Mouse (Mus musculus) limb, embryonic 13.5 days (tissue): ENCODE results near the gene Gm21789. TPM values are rescaled to one million over a fixed set of nuclear protein-coding genes. Genes with fewer than 3 reads are reported as not detected.
"Not testable (repeated sequence)": the region's sequence is repeated elsewhere in the genome, so short reads cannot be mapped to it uniquely, and the experiment has no call there.

Source experiments
- ATAC-seq: fragments of 200-750 bp; cut with Nextera tagmentation; 2 replicates; pipeline ENCODE4 v1.8.0; 2017; ENCODE audit warnings: low read depth, moderate number of reproducible peaks, moderate TSS enrichment; ENCODE audit not compliant: low FRiP score
- H3K27ac ChIP-seq: fragments of 300-500 bp; sonication (generic); 2 replicates; pipeline ENCODE4 v1.5.1; 2015; ENCODE audit warnings: inconsistent platforms, mild to moderate bottlenecking, moderate library complexity
- H3K27me3 ChIP-seq: fragments of 300-500 bp; sonication (generic); 2 replicates; pipeline ENCODE4 v1.6.1; 2015; ENCODE audit warnings: mild to moderate bottlenecking, inconsistent platforms
- H3K36me3 ChIP-seq: fragments of 300-500 bp; sonication (generic); 2 replicates; pipeline ENCODE4 v1.6.1; 2015; ENCODE audit warnings: inconsistent platforms, mild to moderate bottlenecking, moderate library complexity
- H3K4me1 ChIP-seq: fragments of 300-500 bp; sonication (generic); 2 replicates; pipeline ENCODE4 v1.6.1; 2015; ENCODE audit warnings: inconsistent platforms
- H3K4me2 ChIP-seq: fragments of 300-500 bp; sonication (generic); replicated peaks from 2 replicates; pipeline ENCODE4 v1.6.1; 2015; ENCODE audit warnings: inconsistent platforms, mild to moderate bottlenecking, moderate library complexity
- H3K4me3 ChIP-seq: fragments of 300-500 bp; sonication (generic); 2 replicates; pipeline ENCODE4 v1.5.1; 2015; ENCODE audit warnings: moderate library complexity, mild to moderate bottlenecking, inconsistent platforms
- H3K9ac ChIP-seq: fragments of 300-500 bp; sonication (generic); 2 replicates; pipeline ENCODE4 v1.6.1; 2015; ENCODE audit warnings: mild to moderate bottlenecking, inconsistent platforms
- H3K9me3 ChIP-seq: fragments of 300-500 bp; sonication (generic); 2 replicates; pipeline ENCODE4 v1.6.1; 2016; ENCODE audit warnings: inconsistent platforms
- WGBS: fragments of 180-500 bp; shearing (Covaris S2); methylation state at CpG from one replicate; pipeline ENCODE4 v1.1.7; 2015; 5-methylcytosine and 5-hydroxymethylcytosine counted together
- polyA plus RNA-seq: library from polyadenylated mRNA; unstranded; fragments of >200 nt; fragmentation: Nextera tagmentation; extraction: Ambion mirVana; gene quantifications from 2 replicates; pipeline ENCODE4 v1.2.1, GENCODE M21; 2015

Gene Gm21789
- not detected in 2 replicates for polyA plus RNA-seq

- not testable (repeated sequence) for H3K27me3 ChIP-seq, H3K9me3 ChIP-seq, H3K9ac ChIP-seq, H3K4me1 ChIP-seq, H3K36me3 ChIP-seq, ATAC-seq, H3K27ac ChIP-seq, H3K4me2 ChIP-seq, H3K4me3 ChIP-seq
- WGBS = no CpG with 5 or more reads among the region's 1 CpGs
These were observed at the start of gene Gm21789 for GRCm38 (mm10) chrX:32941468-32941867. Gm21789 (plus strand) TSS chrX:32941768.

- not testable (repeated sequence) for H3K27ac ChIP-seq, H3K36me3 ChIP-seq, H3K9me3 ChIP-seq, H3K4me3 ChIP-seq, ATAC-seq, H3K9ac ChIP-seq, H3K4me1 ChIP-seq, H3K27me3 ChIP-seq, H3K4me2 ChIP-seq
- no CpG with 5 or more reads among the region's 4 CpGs for whole genome bisulfite sequencing
These were observed 47.2 kb upstream of the Gm21789 start, which contains the start of gene Btbd35f30 for GRCm38 (mm10) chrX:32894325-32894724. Btbd35f30 (plus strand) TSS chrX:32894625.

- H3K27me3 ChIP-seq, H3K36me3 ChIP-seq, H3K4me1 ChIP-seq, H3K4me2 ChIP-seq, H3K9ac ChIP-seq, H3K27ac ChIP-seq, H3K4me3 ChIP-seq, H3K9me3 ChIP-seq, ATAC-seq: not testable (repeated sequence)
- WGBS = no CpG with 5 or more reads among the region's 3 CpGs
These were observed 32.0 kb downstream of the Gm21789 start, which contains the start of gene Btbd35f5 for GRCm38 (mm10) chrX:32973597-32973996. Btbd35f5 (plus strand) TSS chrX:32973897.

Other genes with a start within 250 kb of the Gm21789 start
- not detected in 2 replicates for gene Btbd35f21, start 215.7 kb upstream of the Gm21789 start, polyA plus RNA-seq
- not detected in 2 replicates for gene Btbd35f30, start 47.1 kb upstream of the Gm21789 start, polyA plus RNA-seq
- gene Btbd35f5, start 32.1 kb downstream of the Gm21789 start, polyA plus RNA-seq = not detected in 2 replicates